Mouse (Mus musculus): Measurements from ENCODE around the gene Amer1. TPM values are rescaled to one million over a fixed set of nuclear protein-coding genes. Genes with fewer than 3 reads are reported as not detected.

Gene Amer1
- polyA plus RNA-seq (2014; fragmentation: Illumina TruSeq; extraction: RNeasy Lipid Tissue Mini Kit (QIAGEN cat#74804); ENCODE audit: low read depth, low replicate concordance) = 2.9 TPM

DNA sequence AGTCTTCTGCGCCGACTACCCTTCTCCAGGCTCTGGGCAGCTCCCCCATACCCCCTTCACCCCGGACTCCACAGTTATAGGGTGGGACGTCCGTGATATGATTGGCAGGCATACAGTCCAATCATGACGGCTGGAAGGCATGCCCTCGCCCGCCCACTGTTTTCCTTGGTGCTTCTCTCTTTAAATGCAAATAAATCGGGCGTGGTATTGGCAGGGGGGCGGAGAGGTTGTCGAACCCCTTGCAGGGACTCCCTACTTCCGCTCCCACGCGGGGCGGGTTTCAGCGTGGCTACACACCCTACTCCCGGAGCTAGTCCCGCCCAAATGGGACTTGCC lies at the start of gene Amer1:
Gene Amer1 (minus strand): TSS at position 97 of the 336 bp plus-strand sequence.

Other genes with a start within 250 kb of the Amer1 start
- gene Arhgef9, start 248.0 kb downstream of the Amer1 start, polyA plus RNA-seq (2014; fragmentation: Illumina TruSeq; extraction: RNeasy Lipid Tissue Mini Kit (QIAGEN cat#74804); ENCODE audit: low read depth, low replicate concordance) = 4.9 TPM
- not detected for gene Asb12, start 113.1 kb upstream of the Amer1 start, polyA plus RNA-seq (2014; fragmentation: Illumina TruSeq; extraction: RNeasy Lipid Tissue Mini Kit (QIAGEN cat#74804); ENCODE audit: low read depth, low replicate concordance)
- not detected for gene Pfn5, start 113.2 kb upstream of the Amer1 start, polyA plus RNA-seq (2014; fragmentation: Illumina TruSeq; extraction: RNeasy Lipid Tissue Mini Kit (QIAGEN cat#74804); ENCODE audit: low read depth, low replicate concordance)
- 5.9 TPM for gene Zc4h2, start 213.6 kb upstream of the Amer1 start, polyA plus RNA-seq (2014; fragmentation: Illumina TruSeq; extraction: RNeasy Lipid Tissue Mini Kit (QIAGEN cat#74804); ENCODE audit: low read depth, low replicate concordance)